Mouse (Mus musculus) myocyte (in vitro differentiated cells): Measurements from ENCODE around the gene Csf3r. TPM values are rescaled to one million over a fixed set of nuclear protein-coding genes. Genes with fewer than 3 reads are reported as not detected.

ENCODE experiments used
- H3K27me3 ChIP-seq: one replicate; pipeline ENCODE4 v1.6.1; 2011; ENCODE audit not compliant: control insufficient read depth, insufficient read depth, insufficient read length
- H3K36me3 ChIP-seq: one replicate; pipeline ENCODE4 v1.6.1; 2011; ENCODE audit not compliant: control insufficient read depth, insufficient read depth
- H3K4me2 ChIP-seq: one replicate; pipeline ENCODE4 v1.6.1; 2011; ENCODE audit warnings: low read depth, control low read depth
- H3K4me3 ChIP-seq: one replicate; pipeline ENCODE4 v1.5.1; 2011; ENCODE audit warnings: mild to moderate bottlenecking, control low read depth, moderate library complexity
- H3K79me2 ChIP-seq: one replicate; pipeline ENCODE4 v1.6.1; 2011; ENCODE audit not compliant: control insufficient read depth, insufficient read depth
- H3ac ChIP-seq: one replicate; pipeline ENCODE4 v1.6.1; 2011; ENCODE audit not compliant: control insufficient read depth, insufficient read length
- CEBPB ChIP-seq: IDR thresholded peaks from 2 replicates; pipeline ENCODE4 v1.6.1; 2011; ENCODE audit warnings: mild to moderate bottlenecking, moderate library complexity; ENCODE audit not compliant: poor library complexity, insufficient read depth, severe bottlenecking
- E2F4 ChIP-seq: IDR thresholded peaks from one replicate; pipeline ENCODE4 v1.6.1; 2011; ENCODE audit warnings: mild to moderate bottlenecking, control low read depth, moderate library complexity; ENCODE audit not compliant: insufficient read depth
- MAX ChIP-seq: IDR thresholded peaks from one replicate; pipeline ENCODE4 v1.6.1; 2011; ENCODE audit warnings: low read depth, mild to moderate bottlenecking, control low read depth
- MYOD1 ChIP-seq, 3 experiments: IDR thresholded peaks; one replicate each; pipeline ENCODE4 v1.6.1; 2011; ENCODE audit warnings: control low read depth in 2 of 3, low read depth in 2 of 3, mild to moderate bottlenecking in 2 of 3, moderate library complexity in 1 of 3; ENCODE audit not compliant: insufficient read length in 2 of 3, control insufficient read depth in 1 of 3
- MYOG ChIP-seq, 3 experiments: IDR thresholded peaks; one replicate each; pipeline ENCODE4 v1.6.1; 2011; ENCODE audit warnings: control low read depth in 2 of 3, low read depth in 2 of 3, mild to moderate bottlenecking in 2 of 3; ENCODE audit not compliant: insufficient read length in 2 of 3, control insufficient read depth in 1 of 3, insufficient read depth in 1 of 3
- POLR2A ChIP-seq: IDR thresholded peaks from one replicate; pipeline ENCODE4 v1.6.1; 2011; ENCODE audit warnings: low read depth, mild to moderate bottlenecking, control low read depth, moderate library complexity; ENCODE audit not compliant: insufficient read length
- POLR2AphosphoS2 ChIP-seq: IDR thresholded peaks from one replicate; pipeline ENCODE4 v1.6.1; 2011; ENCODE audit warnings: low read depth, control low read depth; ENCODE audit not compliant: insufficient read length
- REST ChIP-seq: IDR thresholded peaks from one replicate; pipeline ENCODE4 v1.6.1; 2011; ENCODE audit warnings: mild to moderate bottlenecking, control low read depth, moderate library complexity; ENCODE audit not compliant: insufficient read depth, insufficient read length
- SRF ChIP-seq: IDR thresholded peaks from one replicate; pipeline ENCODE4 v1.6.1; 2011; ENCODE audit warnings: low read depth; ENCODE audit not compliant: control insufficient read depth, insufficient read length
- TCF12 ChIP-seq: IDR thresholded peaks from one replicate; pipeline ENCODE4 v1.6.1; 2011; ENCODE audit warnings: mild to moderate bottlenecking, control low read depth; ENCODE audit not compliant: poor library complexity, insufficient read depth, severe bottlenecking
- TCF3 ChIP-seq: IDR thresholded peaks from one replicate; pipeline ENCODE4 v1.6.1; 2011; ENCODE audit warnings: low read depth, control low read depth; ENCODE audit not compliant: insufficient read length
- USF1 ChIP-seq: IDR thresholded peaks from one replicate; pipeline ENCODE4 v1.6.1; 2011; ENCODE audit warnings: low read depth, mild to moderate bottlenecking, control low read depth, moderate library complexity
- polyA plus RNA-seq: library from polyadenylated mRNA; unstranded; fragments of >200 nt; fragmentation: generic; extraction: Trizol; gene quantifications from one replicate; pipeline ENCODE4 v1.2.1, GENCODE M21; 2012; ENCODE audit warnings: missing spikeins

The Csf3r gene
- polyA plus RNA-seq, 1 experiment = not detected

- Histone ChIP-seq H3K79me2 (no peaks in the 10 kb centered on the region), H3K36me3 (no peaks in the 10 kb centered on the region), H3ac (no peak overlapping the region), H3K4me3 (no peak overlapping the region), H3K27me3 (no peaks in the 10 kb centered on the region), H3K4me2 (no peak overlapping the region)
- no peak for TF ChIP-seq TCF12
- no peak for TF ChIP-seq MYOD1 (IDR thresholded peaks at IDR 0.05; ENCODE audit: control insufficient read depth in 1 of 3, insufficient read length in 2 of 3, low read depth in 2 of 3)
- TF ChIP-seq POLR2AphosphoS2 = no peak
- no peak for TF ChIP-seq CEBPB
- no peak for TF ChIP-seq TCF3
- no peak for TF ChIP-seq REST
- no peak for TF ChIP-seq USF1
- TF ChIP-seq E2F4 = no peak
- TF ChIP-seq MAX = no peak
- no peak for TF ChIP-seq MYOG (IDR thresholded peaks at IDR 0.05; ENCODE audit: control insufficient read depth in 1 of 3, insufficient read depth in 1 of 3, insufficient read length in 2 of 3, low read depth in 2 of 3)
- no peak for TF ChIP-seq POLR2A
- TF ChIP-seq SRF = no peak
Measured at GRCm38 (mm10) chr4:126084382-126084781, 60.0 kb downstream of the Csf3r start.

GRCm38 (mm10) chr4:126085996-126086576, 61.7 kb downstream of the Csf3r start:
- TF ChIP-seq POLR2A (no peak), TCF12 (no peak), E2F4 (no peak)
- H3ac ChIP-seq = no peak overlapping the region
- H3K4me2 ChIP-seq = no peak overlapping the region
- H3K79me2 ChIP-seq = no peaks in the 10 kb centered on the region
- no peak overlapping the region for H3K4me3 ChIP-seq
- H3K27me3 ChIP-seq = no peaks in the 10 kb centered on the region
- H3K36me3 ChIP-seq = no peaks in the 10 kb centered on the region

GRCm38 (mm10) chr4:126090101-126090847, 65.9 kb downstream of the Csf3r start:
- H3K79me2 ChIP-seq = no peaks in the 10 kb centered on the region
- TF ChIP-seq POLR2A (no peak), CEBPB (no peak), MYOD1 (IDR thresholded peaks at IDR 0.05; ENCODE audit: control insufficient read depth in 1 of 3, insufficient read length in 2 of 3, low read depth in 2 of 3) (no peak), MYOG (IDR thresholded peaks at IDR 0.05; ENCODE audit: control insufficient read depth in 1 of 3, insufficient read depth in 1 of 3, insufficient read length in 2 of 3, low read depth in 2 of 3) (no peak), TCF3 (no peak), SRF (no peak), E2F4 (no peak), REST (no peak), MAX (no peak), POLR2AphosphoS2 (no peak), USF1 (no peak)
- H3K4me3 ChIP-seq = no peak overlapping the region
- H3K36me3 ChIP-seq = no peaks in the 10 kb centered on the region
- no peaks in the 10 kb centered on the region for H3K27me3 ChIP-seq
- H3ac ChIP-seq = no peak overlapping the region
- no peak overlapping the region for H3K4me2 ChIP-seq

- H3K27me3 ChIP-seq = no peaks in the 10 kb centered on the region
- TF ChIP-seq MYOD1 (IDR thresholded peaks at IDR 0.05; ENCODE audit: control insufficient read depth in 1 of 3, insufficient read length in 2 of 3, low read depth in 2 of 3) = no peak
- TF ChIP-seq MAX = no peak
- no peak for TF ChIP-seq REST
- TF ChIP-seq POLR2A = no peak
Measured at GRCm38 (mm10) chr4:126090848-126091124, 66.4 kb downstream of the Csf3r start.

GRCm38 (mm10) chr4:126091873-126092272, 67.5 kb downstream of the Csf3r start:
- H3K4me2 ChIP-seq = no peak overlapping the region
- no peak for TF ChIP-seq MAX
- TF ChIP-seq TCF12 = no peak
- no peak for TF ChIP-seq POLR2AphosphoS2
- TF ChIP-seq MYOG (IDR thresholded peaks at IDR 0.05; ENCODE audit: control insufficient read depth in 1 of 3, insufficient read depth in 1 of 3, insufficient read length in 2 of 3, low read depth in 2 of 3) = no peak
- TF ChIP-seq MYOD1 (IDR thresholded peaks at IDR 0.05; ENCODE audit: control insufficient read depth in 1 of 3, insufficient read length in 2 of 3, low read depth in 2 of 3) = no peak
- no peak for TF ChIP-seq TCF3
- TF ChIP-seq CEBPB = no peak
- no peak for TF ChIP-seq POLR2A
- no peak for TF ChIP-seq E2F4
- TF ChIP-seq USF1 = no peak
- no peak for TF ChIP-seq SRF
- no peak overlapping the region for H3ac ChIP-seq
- H3K4me3 ChIP-seq = no peak overlapping the region
- H3K79me2 ChIP-seq = peaks cover 3% of the 10 kb centered on the region
- H3K27me3 ChIP-seq = no peaks in the 10 kb centered on the region
- H3K36me3 ChIP-seq = no peaks in the 10 kb centered on the region

More at GRCm38 (mm10) chr4:126090848-126091124, 66.4 kb downstream of the Csf3r start:
- Histone ChIP-seq H3K4me3 (no peak overlapping the region), H3K4me2 (no peak overlapping the region), H3ac (no peak overlapping the region), H3K79me2 (no peaks in the 10 kb centered on the region), H3K36me3 (no peaks in the 10 kb centered on the region)

Other genes starting within 250 kb of the Csf3r start
- 86.8 TPM for gene Mrps15, start 22.4 kb downstream of the Csf3r start, polyA plus RNA-seq
- 12.8 TPM for gene Oscp1, start 34.0 kb downstream of the Csf3r start, polyA plus RNA-seq
- gene Lsm10, start 72.1 kb downstream of the Csf3r start, polyA plus RNA-seq = 50.5 TPM
- gene Stk40, start 79.4 kb downstream of the Csf3r start, polyA plus RNA-seq = 25.9 TPM
- 28.6 TPM for gene Eva1b, start 123.2 kb downstream of the Csf3r start, polyA plus RNA-seq
- gene Sh3d21, start 138.9 kb downstream of the Csf3r start, polyA plus RNA-seq = 0.23 TPM
- 56.6 TPM for gene Thrap3, start 178.2 kb downstream of the Csf3r start, polyA plus RNA-seq
- 236 TPM for gene Map7d1, start 231.8 kb downstream of the Csf3r start, polyA plus RNA-seq
- gene Trappc3, start 237.8 kb downstream of the Csf3r start, polyA plus RNA-seq = 84.1 TPM